In the genomic region with DNA sequence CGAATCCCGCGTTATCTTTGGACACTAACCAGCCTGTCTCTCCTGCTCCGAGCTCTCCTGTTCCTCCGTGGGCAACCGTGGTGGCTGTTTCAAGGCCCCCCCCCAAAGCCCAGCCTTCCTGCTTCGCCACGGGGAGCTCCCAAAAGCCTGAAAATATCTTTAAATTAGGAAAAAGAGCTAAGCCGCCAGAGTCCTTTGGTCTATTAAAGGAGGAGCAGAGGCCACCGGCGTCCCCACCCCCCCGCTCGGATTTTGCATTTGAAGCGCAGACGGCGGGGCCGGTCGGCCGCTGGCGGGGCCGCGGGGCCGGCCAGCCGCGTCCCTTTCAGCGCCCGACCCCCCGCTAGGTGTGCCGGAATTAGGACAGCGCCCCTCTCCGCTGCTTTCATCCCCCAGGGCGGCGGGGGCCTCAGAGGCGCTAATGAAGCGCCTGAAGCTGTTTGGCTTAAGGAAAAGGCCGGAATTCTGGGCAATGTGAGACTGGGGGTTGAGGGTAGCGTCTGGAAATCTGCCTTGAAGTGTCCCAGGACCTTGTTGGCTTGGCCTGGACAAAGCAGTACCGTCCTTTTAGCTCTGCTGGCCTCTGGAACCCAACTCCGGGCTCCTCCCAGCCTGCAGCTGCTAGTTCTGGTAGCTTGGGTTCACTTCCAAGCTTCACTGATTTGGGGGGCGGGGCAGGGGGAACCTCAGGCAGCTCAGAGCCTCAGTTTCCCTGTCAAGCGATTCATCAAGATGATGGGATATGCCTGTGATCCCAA, we compare ENCODE assay signal across 8 mouse cellular contexts. TPM values are rescaled to one million over a fixed set of nuclear protein-coding genes. Genes with fewer than 3 reads are reported as not detected.
DNase-seq lines count a peak whose midpoint lies in the region; ATAC-seq lines count a peak whose summit lies in the region.

No protein-coding gene starts in this region.

- peak overlapping the region; percentile 64 for H3K27ac ChIP-seq in forebrain, embryonic 11.5 days (ENCODE audit: low read depth, low read length)
- peak overlapping the region; percentile 92 for H3K27ac ChIP-seq in limb, embryonic 10.5 days
- 0 out of 2 replicates have a peak overlapping the region, but pooled peaks have one; percentile 42 for H3K27ac ChIP-seq in neural tube, embryonic 13.5 days (replicated peaks)

- H3K4me3 ChIP-seq in forebrain, embryonic 11.5 days (ENCODE audit: low read depth, low read length): peak overlapping the region; percentile 63
- peak overlapping the region; percentile 76 for H3K4me3 ChIP-seq in limb, embryonic 10.5 days
- H3K4me3 ChIP-seq in neural tube, embryonic 13.5 days: peak overlapping the region; percentile 63

- peaks cover 3% of the 10 kb centered on the region; the same call in 1 of the 2 replicates for H3K4me1 ChIP-seq in forebrain, embryonic 11.5 days (replicated peaks; ENCODE audit: control insufficient read depth, insufficient read depth, low read length)
- peaks cover 29% of the 10 kb centered on the region for H3K4me1 ChIP-seq in limb, embryonic 10.5 days
- peaks cover 28% of the 10 kb centered on the region for H3K4me1 ChIP-seq in neural tube, embryonic 13.5 days (replicated peaks)

- H3K9ac ChIP-seq in forebrain, embryonic 11.5 days (ENCODE audit: low read length): peak overlapping the region; percentile 77
- H3K9ac ChIP-seq in neural tube, embryonic 13.5 days: peak overlapping the region; percentile 82

- no peaks in the 10 kb centered on the region for H3K36me3 ChIP-seq in forebrain, embryonic 11.5 days (ENCODE audit: control insufficient read depth, insufficient read depth, low read length)
- H3K36me3 ChIP-seq in limb, embryonic 10.5 days: no peaks in the 10 kb centered on the region
- no peaks in the 10 kb centered on the region for H3K36me3 ChIP-seq in neural tube, embryonic 13.5 days

- ATAC-seq in forebrain, embryonic 11.5 days (replicated peaks; ENCODE audit: low FRiP score): peak; percentile 55
- no peak for ATAC-seq in neural tube, embryonic 13.5 days (ENCODE audit: low read depth)

- WGBS in forebrain, embryonic 11.5 days: under 1% methylated on average over 41 of the region's 41 CpGs
- WGBS in limb, embryonic 10.5 days: under 1% methylated on average over 41 of the region's 41 CpGs
- 1% methylated on average over 41 of the region's 41 CpGs for WGBS in neural tube, embryonic 13.5 days

- peak; percentile 91 for DNase-seq in heart, adult 11 months
- DNase-seq in heart, adult 9 months (ENCODE audit: low spot score in 2 of 2): no peak
- DNase-seq in R1 (ENCODE audit: low read depth, low spot score): peak; percentile 79
- peak; percentile 75 for DNase-seq in forebrain, embryonic 11.5 days (ENCODE audit: low spot score)
- DNase-seq in limb, embryonic 10.5 days (ENCODE audit: low spot score): peak; percentile 58
- no peak for DNase-seq in adrenal gland, adult 8-10 months
- DNase-seq in thymus, postnatal 25 days: no peak

- peak overlapping the region; percentile 99 for H3K4me2 ChIP-seq in forebrain, embryonic 11.5 days (ENCODE audit: low read depth, low read length, severe bottlenecking)
- H3K4me2 ChIP-seq in neural tube, embryonic 13.5 days: peak overlapping the region; percentile 91

- peaks cover 7% of the 10 kb centered on the region for H3K27me3 ChIP-seq in forebrain, embryonic 11.5 days (ENCODE audit: control insufficient read depth, insufficient read depth, low read length)
- H3K27me3 ChIP-seq in limb, embryonic 10.5 days (ENCODE audit: low read depth, poor library complexity, severe bottlenecking): peaks cover 53% of the 10 kb centered on the region
- peaks cover 36% of the 10 kb centered on the region for H3K27me3 ChIP-seq in neural tube, embryonic 13.5 days

- no peaks in the 10 kb centered on the region for H3K9me3 ChIP-seq in forebrain, embryonic 11.5 days (ENCODE audit: control insufficient read depth, low read length)
- no peaks in the 10 kb centered on the region for H3K9me3 ChIP-seq in limb, embryonic 10.5 days (replicated peaks)
- 0 out of 2 replicates have a peak, but pooled peaks cover 3% of the 10 kb centered on the region for H3K9me3 ChIP-seq in neural tube, embryonic 13.5 days

RNA-seq across cellular contexts. Expression of a gene that starts 23.6 kb away (rescaled TPM):
- polyA plus RNA-seq in forebrain, embryonic 11.5 days (2014; fragmentation: Nextera tagmentation; extraction: Ambion mirVana): 24.5 and 27.8 TPM in 2 replicates
- polyA plus RNA-seq in limb, embryonic 10.5 days (2016; fragmentation: Nextera tagmentation; extraction: Ambion mirVana): 12.3 and 16.2 TPM in 2 replicates
- 40.0 and 40.1 TPM in 2 replicates for polyA plus RNA-seq in neural tube, embryonic 13.5 days (2015; fragmentation: Nextera tagmentation; extraction: Ambion mirVana)
- total RNA-seq in adrenal gland, adult 8-10 months (2022): 100 to 1,000 TPM in 3 of 4 experiments, 10 to 100 TPM in 1; 90.5 to 113 (median 105) TPM

Comparison
In these comparisons a context has a peak if more than half of its experiments do, and no peak if none do; other contexts are left out.
1. DNase-seq: peak in heart, adult 11 months (single experiment), R1 (single experiment), forebrain, embryonic 11.5 days (single experiment) and limb, embryonic 10.5 days (single experiment); none in heart, adult 9 months (0 of 2), adrenal gland, adult 8-10 months (single experiment) and thymus, postnatal 25 days (single experiment).
2. H3K27ac ChIP-seq: peak in every context shown above with its lines; median percentile 92 in limb, embryonic 10.5 days; 64 in forebrain, embryonic 11.5 days; 42 in neural tube, embryonic 13.5 days.
3. Peak in every context shown above with its lines, with median percentiles within 50 percentile points of each other: H3K4me3 ChIP-seq.